Mouse (Mus musculus) intestine, embryonic 14.5 days (tissue): Measurements from ENCODE around the gene Bcar3. TPM values are rescaled to one million over a fixed set of nuclear protein-coding genes. Genes with fewer than 3 reads are reported as not detected.
A peak's percentile ranks its signal among the peaks of the same experiment; 100 is the strongest.
"Not testable (repeated sequence)": the region's sequence is repeated elsewhere in the genome, so short reads cannot be mapped to it uniquely, and the experiment has no call there.

Experiments
- ATAC-seq: fragments of 200-750 bp; cut with Nextera tagmentation; replicated peaks from 2 replicates; pipeline ENCODE4 v1.8.0; 2017; ENCODE audit warnings: low read depth, moderate number of reproducible peaks, moderate TSS enrichment, moderate library complexity; ENCODE audit not compliant: low FRiP score, low TSS enrichment
- DNase-seq: peaks from one replicate; pipeline ENCODE4 v3.0.0-alpha.2; 2018; ENCODE audit warnings: low spot score
- H3K27ac ChIP-seq: fragments of 300-500 bp; sonication (generic); 2 replicates; pipeline ENCODE4 v1.5.1; 2014; ENCODE audit warnings: low read depth, mild to moderate bottlenecking, control low read depth
- H3K27me3 ChIP-seq: fragments of 300-500 bp; sonication (generic); replicated peaks from 2 replicates; pipeline ENCODE4 v1.6.1; 2014; ENCODE audit warnings: low read length, control low read depth; ENCODE audit not compliant: control insufficient read depth, insufficient read depth
- H3K36me3 ChIP-seq: fragments of 300-500 bp; sonication (generic); 2 replicates; pipeline ENCODE4 v1.6.1; 2014; ENCODE audit warnings: low read length, control low read depth; ENCODE audit not compliant: control insufficient read depth, insufficient read depth
- H3K4me1 ChIP-seq: fragments of 300-500 bp; sonication (generic); replicated peaks from 2 replicates; pipeline ENCODE4 v1.6.1; 2014; ENCODE audit warnings: low read length, control low read depth, mixed read lengths; ENCODE audit not compliant: control insufficient read depth, insufficient read depth
- H3K4me2 ChIP-seq: fragments of 300-500 bp; sonication (generic); 2 replicates; pipeline ENCODE4 v1.6.1; 2014; ENCODE audit warnings: low read length
- H3K4me3 ChIP-seq: fragments of 300-500 bp; sonication (generic); 2 replicates; pipeline ENCODE4 v1.5.1; 2014; ENCODE audit warnings: low read depth, low read length, control low read depth, mixed read lengths
- H3K9ac ChIP-seq: fragments of 300-500 bp; sonication (generic); 2 replicates; pipeline ENCODE4 v1.6.1; 2014; ENCODE audit warnings: mild to moderate bottlenecking, low read length
- H3K9me3 ChIP-seq: fragments of 300-500 bp; sonication (generic); 2 replicates; pipeline ENCODE4 v1.6.1; 2016; ENCODE audit warnings: low read length, control low read depth; ENCODE audit not compliant: control insufficient read depth
- WGBS: fragments of 180-500 bp; shearing (Covaris S2); extraction: QIAGEN DNeasy Blood & Tissue Kit; methylation state at CpG from one replicate; pipeline ENCODE4 v1.1.7; 2014; 5-methylcytosine and 5-hydroxymethylcytosine counted together
- polyA plus RNA-seq: library from polyadenylated mRNA; unstranded; fragments of >200 nt; fragmentation: Nextera tagmentation; extraction: Ambion mirVana; gene quantifications from 2 replicates; pipeline ENCODE4 v1.2.1, GENCODE M21; 2014

Gene Bcar3
- polyA plus RNA-seq, 1 experiment from 2014 or later: 24.0 TPM

GRCm38 (mm10) chr3:122252466-122253253 is 41.3 kb upstream of the Bcar3 start:
- Histone ChIP-seq H3K4me1 (no peaks in the 10 kb centered on the region), H3K27ac (no peak overlapping the region), H3K4me2 (no peak overlapping the region), H3K4me3 (no peak overlapping the region), H3K27me3 (no peaks in the 10 kb centered on the region), H3K36me3 (no peaks in the 10 kb centered on the region), H3K9me3 (no peaks in the 10 kb centered on the region), H3K9ac (no peak overlapping the region)
- DNase-seq: no peak
- 56% methylated on average over 3 of the region's 3 CpGs for WGBS
- no peak for ATAC-seq

DNA sequence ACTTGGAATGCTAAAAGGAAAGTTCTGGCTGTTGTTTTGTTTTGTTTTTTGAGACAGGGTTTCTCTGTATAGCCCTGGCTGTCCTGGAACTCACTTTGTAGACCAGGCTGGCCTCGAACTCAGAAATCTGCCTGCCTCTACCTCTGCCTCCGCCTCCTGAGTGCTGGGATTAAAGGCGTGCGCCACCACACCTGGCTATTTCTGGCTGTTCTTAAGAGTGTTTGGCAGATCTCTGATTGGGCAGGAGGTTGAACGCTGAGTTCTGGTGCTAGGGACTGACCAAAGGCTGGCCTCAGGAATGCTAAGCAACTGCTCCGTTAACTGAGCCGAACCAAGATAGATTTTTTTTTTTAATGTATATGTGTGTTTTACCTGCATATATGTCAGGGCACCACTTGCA is 39.9 kb upstream of the Bcar3 start:
- 87% methylated on average over 7 of the region's 7 CpGs for WGBS
- H3K4me3 ChIP-seq, H3K9ac ChIP-seq, H3K4me1 ChIP-seq, H3K27me3 ChIP-seq, H3K9me3 ChIP-seq, ATAC-seq, H3K4me2 ChIP-seq, DNase-seq, H3K27ac ChIP-seq, H3K36me3 ChIP-seq: not testable (repeated sequence)

GRCm38 (mm10) chr3:122269986-122270385 is 23.9 kb upstream of the Bcar3 start:
- Histone ChIP-seq H3K4me1 (peaks cover 2% of the 10 kb centered on the region), H3K9ac (no peak overlapping the region)
- 70% methylated on average over 5 of the region's 5 CpGs for WGBS

DNA sequence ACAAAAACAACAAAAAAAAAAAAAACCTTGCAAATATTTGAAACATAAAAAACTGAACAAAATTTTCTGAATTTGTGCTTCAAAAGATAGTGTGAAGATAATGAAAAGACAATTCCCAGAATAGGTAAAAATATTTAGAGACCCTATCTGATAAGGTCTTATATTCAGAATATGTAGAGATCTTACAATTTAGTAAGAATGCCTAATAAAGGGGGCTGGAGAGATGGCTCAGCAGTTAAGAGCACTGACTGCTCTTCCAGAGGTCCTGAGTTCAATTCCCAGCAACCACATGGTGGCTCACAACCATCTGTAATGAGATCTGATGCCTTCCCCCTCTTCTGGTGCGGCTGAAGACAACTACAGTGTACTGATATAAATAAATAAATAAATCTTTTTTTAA is 21.4 kb upstream of the Bcar3 start:
- H3K27ac ChIP-seq, H3K9ac ChIP-seq, H3K4me3 ChIP-seq, H3K27me3 ChIP-seq, ATAC-seq, H3K4me2 ChIP-seq, DNase-seq, H3K9me3 ChIP-seq: not testable (repeated sequence)
- H3K36me3 ChIP-seq: peaks cover 24% of the 10 kb centered on the region
- WGBS: 75% methylated on average over 1 of the region's 1 CpGs
- H3K4me1 ChIP-seq: peaks cover 22% of the 10 kb centered on the region

More at GRCm38 (mm10) chr3:122269986-122270385, 23.9 kb upstream of the Bcar3 start:
- no peaks in the 10 kb centered on the region for H3K9me3 ChIP-seq
- H3K27me3 ChIP-seq: no peaks in the 10 kb centered on the region
- DNase-seq (no peak), ATAC-seq (no peak)
- H3K4me3 ChIP-seq: no peak overlapping the region
- H3K4me2 ChIP-seq: no peak overlapping the region
- H3K27ac ChIP-seq: no peak overlapping the region
- peaks cover 6% of the 10 kb centered on the region for H3K36me3 ChIP-seq

DNA sequence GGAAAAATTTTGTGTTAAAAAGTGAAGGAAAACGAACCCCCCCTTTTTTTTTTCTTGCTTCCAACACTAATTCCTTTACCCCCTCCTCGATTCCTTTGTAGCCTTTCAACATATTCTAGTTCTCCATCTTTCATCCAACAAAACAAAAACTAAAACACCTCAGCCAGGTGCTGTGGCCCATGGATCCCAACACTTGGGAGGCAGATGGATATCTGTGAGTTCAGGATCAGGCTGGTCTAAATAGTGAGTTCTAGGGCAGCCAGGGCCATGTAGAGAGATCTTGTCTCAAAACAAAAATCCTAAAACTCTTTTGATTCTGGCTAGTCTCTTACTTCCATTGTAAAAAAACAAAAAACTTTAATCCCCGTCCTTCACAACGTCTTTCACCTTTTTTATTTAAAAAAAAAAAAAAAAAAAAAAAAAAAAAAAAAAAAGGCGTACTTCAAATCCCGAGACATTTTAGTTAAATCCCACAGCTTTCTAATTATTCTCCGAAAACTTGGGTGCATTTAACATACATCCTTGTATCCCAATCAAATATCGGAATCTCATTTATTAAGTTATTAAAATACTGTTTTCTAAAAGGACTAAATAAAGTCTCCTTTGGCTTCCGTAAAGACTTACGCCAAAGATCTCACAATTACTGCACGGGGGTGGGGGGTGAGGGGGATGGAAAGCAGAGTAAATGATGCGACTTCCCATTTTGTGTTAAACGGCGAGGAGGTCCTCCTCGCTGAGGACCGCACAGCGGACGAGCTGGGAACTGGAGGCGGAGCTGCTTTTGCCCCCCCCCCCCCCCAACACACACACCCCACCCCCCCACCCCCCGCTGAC is 20.3 kb upstream of the Bcar3 start:
- 12% methylated on average over 19 of the region's 20 CpGs for WGBS
- Histone ChIP-seq H3K4me3 (peak overlapping the region; percentile 99), H3K9me3 (no peaks in the 10 kb centered on the region), H3K27me3 (no peaks in the 10 kb centered on the region), H3K4me2 (peak overlapping the region; percentile 45), H3K36me3 (peaks cover 35% of the 10 kb centered on the region), H3K4me1 (peaks cover 26% of the 10 kb centered on the region), H3K9ac (peak overlapping the region; percentile 38), H3K27ac (no peak overlapping the region)
- ATAC-seq: no peak
- DNase-seq: no peak

- H3K9me3 ChIP-seq: no peaks in the 10 kb centered on the region
- H3K4me1 ChIP-seq: peaks cover 26% of the 10 kb centered on the region
- peak within 1 kb of the TSS; percentile 54 for H3K27ac ChIP-seq
- H3K36me3 ChIP-seq: peaks cover 43% of the 10 kb centered on the region
- peak within 1 kb of the TSS; percentile 93 for H3K9ac ChIP-seq
- H3K27me3 ChIP-seq: no peaks in the 10 kb centered on the region
- ATAC-seq: peak; percentile 96
- H3K4me2 ChIP-seq: peak within 1 kb of the TSS; percentile 83
- WGBS: under 1% methylated on average over 56 of the region's 57 CpGs
- DNase-seq: peak; percentile 91
- H3K4me3 ChIP-seq: peak within 1 kb of the TSS; percentile 99
Measured at GRCm38 (mm10) chr3:122274241-122275024, 19.5 kb upstream of the Bcar3 start, which contains the start of gene Dnttip2. TSS of gene Dnttip2 (plus strand) at chr3:122274388.

- no peak for ATAC-seq
- H3K9ac ChIP-seq: peak overlapping the region; percentile 93
- no peak for DNase-seq
Measured at GRCm38 (mm10) chr3:122275111-122275510, 18.8 kb upstream of the Bcar3 start.

DNA sequence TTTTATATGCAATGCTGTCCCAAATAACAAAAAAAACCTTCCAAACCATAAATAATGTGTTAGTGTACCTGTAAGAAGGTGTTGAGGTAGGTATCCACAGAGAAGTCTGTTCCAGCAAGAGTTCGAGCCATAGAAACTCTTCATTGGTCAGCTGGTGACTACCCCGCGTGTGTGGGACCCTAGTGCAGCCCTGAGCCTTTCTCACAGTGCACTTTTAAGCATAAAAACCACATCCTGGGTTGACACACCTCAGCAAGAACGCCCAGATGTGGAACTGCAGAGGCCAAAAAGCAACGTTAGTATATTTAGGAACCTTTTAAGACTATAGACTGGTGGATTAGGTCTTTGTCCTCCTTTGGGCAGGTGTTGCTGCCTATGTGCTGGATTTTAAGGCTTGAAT is 6.7 kb upstream of the Bcar3 start:
- H3K9ac ChIP-seq: no peak overlapping the region
- H3K9me3 ChIP-seq: no peaks in the 10 kb centered on the region
- peaks cover 3% of the 10 kb centered on the region for H3K4me1 ChIP-seq
- no peaks in the 10 kb centered on the region for H3K27me3 ChIP-seq
- no peak for ATAC-seq
- no peak overlapping the region for H3K4me2 ChIP-seq
- WGBS: 86% methylated on average over 5 of the region's 5 CpGs
- DNase-seq: no peak
- peaks cover 38% of the 10 kb centered on the region for H3K36me3 ChIP-seq
- H3K4me3 ChIP-seq: no peak overlapping the region
- no peak overlapping the region for H3K27ac ChIP-seq

More at GRCm38 (mm10) chr3:122275111-122275510, 18.8 kb upstream of the Bcar3 start:
- no peak overlapping the region for H3K27ac ChIP-seq
- peak overlapping the region; percentile 83 for H3K4me2 ChIP-seq
- H3K27me3 ChIP-seq: no peaks in the 10 kb centered on the region
- H3K4me1 ChIP-seq: peaks cover 26% of the 10 kb centered on the region
- H3K9me3 ChIP-seq: no peaks in the 10 kb centered on the region
- WGBS: 76% methylated on average over 10 of the region's 10 CpGs
- peak overlapping the region; percentile 99 for H3K4me3 ChIP-seq
- peaks cover 50% of the 10 kb centered on the region for H3K36me3 ChIP-seq
